Mouse (Mus musculus) left cerebral cortex, adult 9 months (tissue): Measurements from ENCODE around the gene Ppp1cc.
"Not testable (repeated sequence)": the region's sequence is repeated elsewhere in the genome, so short reads cannot be mapped to it uniquely, and the experiment has no call there.

ENCODE experiments used
- DNase-seq, 2 experiments: peaks; one replicate each; pipeline ENCODE4 v3.0.0; 2022; ENCODE audit warnings: low spot score in 2 of 2

The Ppp1cc gene

DNA sequence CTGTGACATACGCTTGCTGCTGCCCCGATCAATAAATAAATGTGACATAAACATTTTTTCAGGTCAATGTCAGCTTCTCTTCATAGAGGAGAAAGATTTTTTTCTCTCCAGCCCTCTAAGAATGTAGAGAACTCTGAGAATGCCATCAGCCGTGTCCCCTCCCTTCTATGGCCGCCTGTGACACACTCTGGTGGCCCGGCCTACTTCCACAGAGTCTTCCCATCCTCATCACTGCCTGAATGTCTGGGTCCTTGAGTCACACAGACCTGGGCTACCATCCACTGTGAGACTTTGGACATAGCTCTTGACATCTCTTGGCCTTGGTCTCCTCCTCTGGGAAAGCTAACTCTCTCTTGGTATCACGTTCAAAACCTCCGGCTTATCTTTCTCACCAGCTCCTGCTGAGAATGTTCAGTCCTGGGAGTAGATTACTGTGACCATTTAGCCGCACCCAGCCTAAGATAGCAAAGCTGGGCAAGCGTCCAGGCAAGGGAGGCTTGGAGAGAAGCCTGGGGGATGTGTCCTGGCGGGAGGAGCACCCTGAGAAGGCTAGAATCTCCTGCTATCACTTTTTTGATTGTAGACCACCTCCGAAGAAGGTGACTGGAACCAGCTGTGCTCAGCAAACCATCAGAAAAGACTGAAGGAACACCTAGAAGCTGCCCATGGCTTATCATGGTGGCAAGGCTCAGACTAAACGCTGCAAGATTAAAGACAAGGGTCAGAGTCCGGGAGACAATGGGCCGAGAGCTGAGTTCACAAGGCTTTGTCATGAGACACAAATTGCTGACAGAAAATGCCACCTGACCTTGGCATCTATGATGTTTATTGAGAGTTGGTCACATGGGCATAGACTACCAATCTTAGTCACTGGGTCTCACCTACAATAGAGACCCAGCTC lies 21.3 kb upstream of the Ppp1cc start:
- no peak for DNase-seq

- DNase-seq: no peak
Measured at GRCm38 (mm10) chr5:122138856-122139255, 19.2 kb upstream of the Ppp1cc start.

DNA sequence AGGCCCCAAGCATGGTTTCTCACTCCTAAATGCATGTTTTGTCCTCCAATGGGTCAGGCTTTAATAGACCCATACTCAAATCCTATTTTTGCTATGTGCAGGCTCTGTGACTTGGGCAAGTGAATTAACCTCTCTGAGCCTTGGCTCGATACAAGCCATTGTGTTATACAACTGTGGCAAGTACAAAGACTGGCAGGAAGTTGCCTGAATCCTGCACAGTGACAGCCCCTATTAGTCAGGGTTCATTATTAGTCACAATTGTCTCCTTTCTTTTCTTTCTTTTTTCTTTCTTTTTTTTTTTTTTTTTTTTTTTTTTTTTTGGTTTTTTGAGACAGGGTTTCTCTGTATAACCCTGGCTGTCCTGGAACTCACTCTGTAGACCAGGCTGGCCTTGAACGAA lies 18.3 kb upstream of the Ppp1cc start:
- not testable (repeated sequence) for DNase-seq

- no peak for DNase-seq
Measured at GRCm38 (mm10) chr5:122140723-122141122, 17.4 kb upstream of the Ppp1cc start, which contains the start of gene Ccdc63. Ccdc63 (minus strand) TSS chr5:122140823.

- DNase-seq: peak in 1 of 2 experiments; percentile 42
Measured at GRCm38 (mm10) chr5:122142230-122142992, 15.7 kb upstream of the Ppp1cc start.

GRCm38 (mm10) chr5:122143543-122143942 lies 14.5 kb upstream of the Ppp1cc start:
- peak in 1 of 2 experiments; percentile 56 for DNase-seq

DNA sequence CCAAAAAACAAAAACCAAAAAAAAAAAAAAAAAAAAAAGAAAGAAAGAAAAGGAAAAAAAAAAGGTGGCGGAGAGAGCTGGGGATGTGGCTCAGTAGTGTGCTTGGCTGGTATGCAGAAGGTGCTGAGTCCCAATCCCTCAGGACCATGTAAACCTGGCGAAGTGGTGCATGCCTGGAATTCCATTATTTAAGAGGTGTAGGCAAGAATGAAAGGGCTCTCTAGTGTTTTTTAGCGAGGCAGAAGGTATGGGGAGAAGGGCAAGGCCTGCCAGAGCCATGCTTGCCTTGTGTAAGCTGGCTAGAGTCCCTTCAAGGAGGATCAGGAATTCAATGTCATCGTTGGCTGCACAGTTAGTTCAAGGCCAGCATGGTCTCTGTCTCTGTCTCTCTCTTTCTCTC lies 13.3 kb upstream of the Ppp1cc start:
- DNase-seq: no peak

- no peak for DNase-seq
Measured at GRCm38 (mm10) chr5:122145381-122146055, 12.6 kb upstream of the Ppp1cc start.

GRCm38 (mm10) chr5:122146056-122146580 lies 12.0 kb upstream of the Ppp1cc start:
- DNase-seq: peak in 1 of 2 experiments; percentile 30

DNA sequence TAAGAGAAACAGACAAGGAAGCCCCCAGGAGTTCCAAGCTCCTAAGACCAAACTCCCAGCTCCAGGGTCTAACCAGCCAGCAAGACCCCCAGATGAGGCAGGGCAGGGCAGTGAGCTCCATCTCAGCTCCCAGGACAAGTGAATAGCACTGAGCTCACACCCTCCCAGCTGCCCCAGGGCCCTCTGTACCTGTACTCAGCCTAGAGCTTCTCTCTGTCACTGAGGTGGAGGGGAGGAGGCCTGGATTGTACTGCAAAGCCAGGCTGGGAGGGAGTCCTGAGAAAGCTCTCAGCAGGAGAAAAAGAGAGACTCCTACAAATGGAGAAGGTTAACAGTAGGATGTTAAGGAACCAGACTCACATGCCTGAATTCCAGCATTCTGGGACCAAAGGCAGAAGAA lies 11.5 kb upstream of the Ppp1cc start:
- no peak for DNase-seq

GRCm38 (mm10) chr5:122148107-122148506 lies 10.0 kb upstream of the Ppp1cc start:
- DNase-seq: no peak

DNA sequence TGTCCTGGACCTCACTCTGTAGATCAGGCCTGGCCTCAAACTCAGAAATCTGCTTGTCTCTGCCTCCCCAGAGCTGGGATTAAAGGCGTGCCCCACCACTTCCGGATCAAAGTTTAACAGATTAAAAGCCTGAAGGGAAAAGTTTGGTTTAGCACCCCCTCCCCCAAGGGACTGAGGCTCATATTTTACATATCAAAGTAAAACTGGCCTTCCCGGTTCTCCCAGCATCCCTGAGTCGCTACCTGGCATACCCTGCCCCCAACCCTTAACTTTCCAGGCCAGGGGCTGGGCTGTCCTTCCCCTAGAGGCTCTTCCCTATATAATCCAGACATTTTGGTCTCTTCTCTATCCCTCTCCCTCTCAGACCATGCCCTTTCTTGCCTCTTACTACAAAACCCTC lies 8.8 kb upstream of the Ppp1cc start:
- no peak for DNase-seq

DNA sequence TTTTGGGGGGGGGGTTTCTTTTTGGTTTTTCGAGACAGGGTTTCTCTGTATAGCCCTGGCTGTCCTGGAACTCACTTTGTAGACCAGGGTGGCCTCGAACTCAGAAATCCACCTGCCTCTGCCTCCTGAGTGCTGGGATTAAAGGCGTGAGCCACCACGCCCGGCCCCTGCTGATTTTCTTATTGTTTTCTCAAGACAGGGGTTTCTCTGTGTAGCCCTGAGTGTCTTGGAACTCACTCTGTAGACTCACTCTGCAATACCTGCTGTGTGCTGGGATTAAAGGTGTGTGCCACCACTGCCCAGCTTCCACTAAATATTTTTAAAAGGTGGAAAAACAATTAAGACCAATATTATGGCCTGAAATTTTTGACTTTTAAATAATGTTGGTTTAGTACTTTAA lies 5.6 kb upstream of the Ppp1cc start:
- DNase-seq: not testable (repeated sequence)

GRCm38 (mm10) chr5:122154006-122154405 lies 4.1 kb upstream of the Ppp1cc start:
- no peak for DNase-seq

DNA sequence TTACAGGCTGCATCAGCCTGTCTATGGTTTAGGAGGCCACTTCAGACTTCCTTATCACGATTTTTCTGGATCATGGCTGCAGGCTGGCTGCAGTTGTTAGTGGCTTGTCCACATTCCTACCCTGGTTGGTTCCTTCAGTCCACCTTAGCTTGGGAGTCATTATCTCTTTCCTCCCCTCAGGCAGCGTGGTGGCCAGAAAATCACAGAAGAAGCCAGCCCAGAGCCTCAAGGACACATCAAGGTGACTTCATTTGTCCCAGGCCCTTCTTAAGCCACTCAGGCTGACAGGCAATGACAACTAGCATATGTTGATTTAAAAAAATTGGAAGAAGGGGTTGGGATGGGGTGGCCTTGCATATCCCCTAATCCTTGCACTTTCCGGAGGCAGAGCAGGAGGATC lies 3.3 kb upstream of the Ppp1cc start:
- DNase-seq: no peak

- DNase-seq: no peak
Measured at GRCm38 (mm10) chr5:122155613-122156012, 2.5 kb upstream of the Ppp1cc start.

DNA sequence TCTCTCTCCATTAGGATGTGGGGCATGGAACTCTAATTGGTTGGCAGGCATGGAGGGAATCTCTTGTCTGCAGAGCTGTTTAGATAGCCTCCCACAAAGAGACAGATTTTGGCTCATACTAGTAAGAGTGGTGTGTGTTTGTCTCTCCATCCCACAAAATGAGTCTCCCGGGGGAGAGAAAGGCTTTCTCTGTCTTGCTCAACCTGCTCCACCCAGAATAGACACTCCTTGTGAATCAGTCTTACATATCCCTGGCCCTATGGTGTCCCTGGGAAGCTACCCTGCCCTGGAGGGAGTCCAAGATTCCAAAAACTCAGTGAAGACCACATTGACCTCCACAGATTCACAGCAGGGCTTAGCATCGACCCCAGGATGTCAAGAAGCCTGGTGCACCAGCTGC lies 1.6 kb upstream of the Ppp1cc start:
- DNase-seq: no peak

GRCm38 (mm10) chr5:122158557-122159515 lies 758 bp downstream of the Ppp1cc start:
- DNase-seq: no peak

- no peak for DNase-seq
Measured at GRCm38 (mm10) chr5:122163194-122163593, 5.1 kb downstream of the Ppp1cc start.

DNA sequence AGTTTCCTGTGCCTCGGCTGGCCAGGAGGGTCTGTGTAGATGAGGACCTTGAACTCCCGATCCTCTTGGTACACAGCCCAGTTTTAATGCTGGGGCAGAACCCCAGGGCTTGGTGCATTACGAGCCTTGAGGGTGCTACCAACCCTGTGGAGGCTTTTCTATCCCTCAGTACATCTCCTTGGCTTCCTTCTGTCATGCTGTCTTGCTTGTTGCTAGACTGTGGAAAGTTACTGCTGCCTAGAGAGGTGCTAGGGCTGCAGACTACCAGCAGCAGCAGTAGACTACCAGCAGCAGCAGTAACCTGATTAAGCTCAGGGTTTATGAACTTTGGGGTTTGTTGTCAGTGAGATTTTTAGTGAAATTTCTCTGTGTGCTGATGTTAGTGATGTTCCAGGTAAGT lies 5.9 kb downstream of the Ppp1cc start:
- DNase-seq: no peak
